8 mouse cellular contexts compared by ENCODE assay signal in genomic region chr17:35909919-35910369, GRCm38 (mm10). TPM values are rescaled to one million over a fixed set of nuclear protein-coding genes. Genes with fewer than 3 reads are reported as not detected.
A peak's percentile ranks its signal among the peaks of the same experiment; 100 is the strongest.
DNase-seq lines count a peak whose midpoint lies in the region; ATAC-seq lines count a peak whose summit lies in the region.

TSS of gene Atat1 (minus strand) at chr17:35910075.

- no peaks in the 10 kb centered on the region for H3K9me3 ChIP-seq in hindbrain, embryonic 13.5 days

- H3K27me3 ChIP-seq in hindbrain, embryonic 13.5 days = no peaks in the 10 kb centered on the region

- H3K9ac ChIP-seq in hindbrain, embryonic 13.5 days = peak within 1 kb of the TSS; percentile 94

- peak; percentile 98 for DNase-seq in NIH3T3 (ENCODE audit: low read depth)
- DNase-seq in cerebellum, postnatal 10 days = peak; percentile 98
- peak; percentile 90 for DNase-seq in frontal cortex, postnatal 14 days (ENCODE audit: low spot score in 2 of 2)
- DNase-seq in layer of hippocampus, postnatal 25 days (ENCODE audit: extremely low spot score in 1 of 2, low spot score in 1 of 2) = peak; percentile 86 to 92
- peak; percentile 97 for DNase-seq in lung, postnatal 25 days (ENCODE audit: low spot score)
- peak; percentile 96 for DNase-seq in retina, embryonic 14.5 days (ENCODE audit: low spot score)
- peak; percentile 99 for DNase-seq in thymus, postnatal 4 days

- H3K36me3 ChIP-seq in hindbrain, embryonic 13.5 days = peaks cover 61% of the 10 kb centered on the region

- peak within 1 kb of the TSS; percentile 76 for H3K4me3 ChIP-seq in hindbrain, embryonic 13.5 days

- H3K4me1 ChIP-seq in hindbrain, embryonic 13.5 days (replicated peaks) = peaks cover 37% of the 10 kb centered on the region

- 2% methylated on average over 25 of the region's 25 CpGs for WGBS in hindbrain, embryonic 13.5 days

- ATAC-seq in hindbrain, embryonic 13.5 days (ENCODE audit: low FRiP score) = peak; percentile 90

- peak within 1 kb of the TSS; percentile 96 for H3K27ac ChIP-seq in hindbrain, embryonic 13.5 days

- H3K4me2 ChIP-seq in hindbrain, embryonic 13.5 days = peak within 1 kb of the TSS; percentile 98

RNA-seq across cellular contexts. Expression of gene Atat1, which starts in this region (rescaled TPM):
- 434 and 438 TPM in 2 replicates for polyA plus RNA-seq in hindbrain, embryonic 13.5 days (2015; fragmentation: Nextera tagmentation; extraction: Ambion mirVana)
- 10 to 100 TPM; 61.1 to 75.3 TPM for total RNA-seq in layer of hippocampus, postnatal 25 days (2021)

Comparison
In these comparisons a context has a peak if more than half of its experiments do, and no peak if none do; other contexts are left out.
1. Peak in every context shown above with its lines: DNase-seq, ATAC-seq, H3K4me3 ChIP-seq and H3K27ac ChIP-seq.